Mouse (Mus musculus): Measurements from ENCODE around the gene Ildr1. TPM values are rescaled to one million over a fixed set of nuclear protein-coding genes. Genes with fewer than 3 reads are reported as not detected.

Ildr1 gene
- 0.05 TPM in 1 of 2 replicates, not detected in the other for polyA plus RNA-seq (2014; fragmentation: Nextera tagmentation; extraction: Ambion mirVana)

DNA sequence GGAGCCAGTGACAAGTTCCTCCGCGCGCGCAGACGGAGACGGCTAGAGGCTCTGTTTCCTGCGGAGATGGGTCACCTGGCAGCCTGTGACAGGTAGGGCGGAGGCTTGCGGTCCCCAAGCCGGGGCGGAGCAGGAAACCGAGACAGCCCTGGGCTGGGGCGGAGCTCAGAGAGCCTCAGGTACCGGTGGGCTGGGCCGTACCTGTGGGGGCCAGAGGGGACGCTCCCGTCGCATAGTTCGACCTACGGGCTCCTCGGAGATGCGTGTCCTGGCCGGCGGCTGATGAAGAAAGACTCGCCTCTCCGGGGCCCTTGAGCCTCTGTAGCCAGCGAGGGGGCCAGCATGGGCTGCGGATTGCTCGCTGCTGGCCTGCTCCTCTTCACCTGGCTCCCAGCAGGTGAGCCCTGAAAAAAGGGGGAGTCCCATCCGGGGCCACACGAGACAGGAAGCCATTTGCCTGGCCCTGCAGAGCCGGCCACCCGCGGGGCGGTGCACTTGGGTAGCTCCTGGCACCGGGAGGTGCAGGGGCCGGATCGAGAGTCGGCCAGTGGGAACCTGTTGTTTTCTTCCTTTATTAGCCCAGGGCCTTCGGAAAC is at the start of gene Ildr1:
Gene Ildr1 (plus strand): TSS at position 161 of the 596 bp plus-strand sequence.
- ATAC-seq (ENCODE audit: low FRiP score) = no peak
- peak; percentile 86 for DNase-seq (ENCODE audit: low spot score, missing footprints)
- H3K4me2 ChIP-seq = peak within 1 kb of the TSS; percentile 75
- WGBS = 2% methylated on average over 40 of the region's 40 CpGs
- H3K4me1 ChIP-seq (ENCODE audit: control insufficient read depth, insufficient read depth, low read length) = peaks cover 7% of the 10 kb centered on the region
- peaks cover 6% of the 10 kb centered on the region; the same call in 1 of the 2 replicates for H3K27me3 ChIP-seq (ENCODE audit: control insufficient read depth, insufficient read depth, low read length)
- no peaks in the 10 kb centered on the region for H3K9me3 ChIP-seq (ENCODE audit: control insufficient read depth, low read length)
- H3K9ac ChIP-seq (ENCODE audit: low read length) = peak within 1 kb of the TSS; percentile 48; the same call in 1 of the 2 replicates
- no peak within 1 kb of the TSS for H3K27ac ChIP-seq (ENCODE audit: low read depth, low read length)
- H3K36me3 ChIP-seq (ENCODE audit: control insufficient read depth, insufficient read depth, low read length) = no peaks in the 10 kb centered on the region
- peak within 1 kb of the TSS; percentile 35 for H3K4me3 ChIP-seq (ENCODE audit: low read depth, low read length)

DNA sequence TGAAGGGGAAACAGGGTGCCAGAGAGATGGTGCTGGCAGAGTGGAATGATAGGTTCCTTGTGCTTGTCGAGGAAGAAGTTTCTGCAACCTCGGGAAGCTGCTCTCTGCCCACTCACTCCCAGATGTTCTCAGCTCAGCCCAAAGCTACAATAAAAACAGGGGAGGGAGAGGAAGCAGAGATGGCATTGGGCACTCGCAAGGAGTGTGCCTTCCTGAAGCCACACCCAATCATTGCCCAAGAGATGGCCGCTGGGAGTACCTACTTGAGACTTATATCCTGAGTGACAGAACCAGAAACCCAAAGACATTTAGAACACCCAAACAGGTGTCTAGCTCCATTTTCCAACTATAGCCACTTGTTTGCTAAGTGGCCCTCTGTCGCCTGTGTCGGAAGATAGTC is 48.7 kb upstream of the Ildr1 start:
- Histone ChIP-seq H3K4me3 (ENCODE audit: low read depth, low read length) (no peak overlapping the region), H3K9ac (ENCODE audit: low read length) (no peak overlapping the region), H3K4me2 (no peak overlapping the region), H3K36me3 (ENCODE audit: control insufficient read depth, insufficient read depth, low read length) (no peaks in the 10 kb centered on the region), H3K4me1 (ENCODE audit: control insufficient read depth, insufficient read depth, low read length) (peaks cover 3% of the 10 kb centered on the region; the same call in 1 of the 2 replicates), H3K9me3 (ENCODE audit: control insufficient read depth, low read length) (no peaks in the 10 kb centered on the region), H3K27me3 (ENCODE audit: control insufficient read depth, insufficient read depth, low read length) (no peaks in the 10 kb centered on the region), H3K27ac (ENCODE audit: low read depth, low read length) (no peak overlapping the region)
- 91% methylated on average over 6 of the region's 6 CpGs for WGBS
- no peak for DNase-seq (ENCODE audit: low spot score, missing footprints)
- ATAC-seq (ENCODE audit: low FRiP score) = no peak

DNA sequence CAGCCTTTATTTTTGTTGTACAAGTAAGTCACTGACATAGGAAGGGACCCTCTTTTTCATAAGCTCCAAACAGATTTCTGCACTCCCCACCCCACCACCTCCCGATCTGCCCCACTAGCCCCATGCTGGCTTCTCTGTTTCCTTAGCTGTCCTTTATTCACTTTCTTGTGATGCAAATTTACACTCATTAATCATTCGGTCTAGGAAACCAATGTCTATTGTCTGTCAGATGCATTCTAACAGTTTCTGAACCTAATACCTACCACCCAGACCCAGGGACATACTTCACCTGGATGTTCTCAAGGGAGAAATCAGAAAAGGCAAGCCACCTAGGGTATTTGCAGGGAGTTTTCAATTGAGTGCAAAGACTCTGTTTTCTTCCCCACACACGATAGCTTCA is 44.5 kb upstream of the Ildr1 start:
- 32% methylated on average over 3 of the region's 3 CpGs for WGBS
- H3K4me1 ChIP-seq (ENCODE audit: control insufficient read depth, insufficient read depth, low read length) = peaks cover 3% of the 10 kb centered on the region; the same call in 1 of the 2 replicates
- DNase-seq (ENCODE audit: low spot score, missing footprints) = no peak
- no peaks in the 10 kb centered on the region for H3K36me3 ChIP-seq (ENCODE audit: control insufficient read depth, insufficient read depth, low read length)
- no peak overlapping the region for H3K27ac ChIP-seq (ENCODE audit: low read depth, low read length)
- no peaks in the 10 kb centered on the region for H3K27me3 ChIP-seq (ENCODE audit: control insufficient read depth, insufficient read depth, low read length)
- H3K4me2 ChIP-seq = no peak overlapping the region
- H3K9ac ChIP-seq (ENCODE audit: low read length) = no peak overlapping the region
- ATAC-seq (ENCODE audit: low FRiP score) = no peak
- no peaks in the 10 kb centered on the region for H3K9me3 ChIP-seq (ENCODE audit: control insufficient read depth, low read length)
- no peak overlapping the region for H3K4me3 ChIP-seq (ENCODE audit: low read depth, low read length)

DNA sequence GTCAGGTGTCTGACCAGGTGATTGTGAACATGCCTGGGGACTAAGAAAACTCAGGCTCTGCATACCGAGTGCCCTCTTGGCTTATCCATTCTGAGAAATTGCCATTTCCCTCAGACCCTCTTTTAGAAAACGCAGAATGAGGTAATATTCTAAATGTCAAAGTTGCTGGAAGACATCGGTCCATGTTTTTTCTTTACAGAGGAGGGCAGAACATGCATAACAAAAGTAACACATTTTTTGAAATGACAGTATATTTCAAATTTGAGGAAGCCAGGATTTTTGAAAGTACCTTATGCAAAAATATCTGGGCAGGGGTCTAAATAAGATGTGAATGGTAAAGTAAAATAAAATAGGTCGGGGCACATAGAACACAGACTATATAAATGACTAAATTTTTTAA is 43.3 kb upstream of the Ildr1 start:
- no peak overlapping the region for H3K27ac ChIP-seq (ENCODE audit: low read depth, low read length)
- H3K4me3 ChIP-seq (ENCODE audit: low read depth, low read length) = no peak overlapping the region
- H3K27me3 ChIP-seq (ENCODE audit: control insufficient read depth, insufficient read depth, low read length) = no peaks in the 10 kb centered on the region
- DNase-seq (ENCODE audit: low spot score, missing footprints) = no peak
- H3K9ac ChIP-seq (ENCODE audit: low read length) = no peak overlapping the region
- peaks cover 3% of the 10 kb centered on the region; the same call in 1 of the 2 replicates for H3K4me1 ChIP-seq (ENCODE audit: control insufficient read depth, insufficient read depth, low read length)
- no peak for ATAC-seq (ENCODE audit: low FRiP score)
- H3K36me3 ChIP-seq (ENCODE audit: control insufficient read depth, insufficient read depth, low read length) = no peaks in the 10 kb centered on the region
- no peak overlapping the region for H3K4me2 ChIP-seq
- WGBS = 86% methylated on average over 4 of the region's 4 CpGs
- H3K9me3 ChIP-seq (ENCODE audit: control insufficient read depth, low read length) = no peaks in the 10 kb centered on the region

DNA sequence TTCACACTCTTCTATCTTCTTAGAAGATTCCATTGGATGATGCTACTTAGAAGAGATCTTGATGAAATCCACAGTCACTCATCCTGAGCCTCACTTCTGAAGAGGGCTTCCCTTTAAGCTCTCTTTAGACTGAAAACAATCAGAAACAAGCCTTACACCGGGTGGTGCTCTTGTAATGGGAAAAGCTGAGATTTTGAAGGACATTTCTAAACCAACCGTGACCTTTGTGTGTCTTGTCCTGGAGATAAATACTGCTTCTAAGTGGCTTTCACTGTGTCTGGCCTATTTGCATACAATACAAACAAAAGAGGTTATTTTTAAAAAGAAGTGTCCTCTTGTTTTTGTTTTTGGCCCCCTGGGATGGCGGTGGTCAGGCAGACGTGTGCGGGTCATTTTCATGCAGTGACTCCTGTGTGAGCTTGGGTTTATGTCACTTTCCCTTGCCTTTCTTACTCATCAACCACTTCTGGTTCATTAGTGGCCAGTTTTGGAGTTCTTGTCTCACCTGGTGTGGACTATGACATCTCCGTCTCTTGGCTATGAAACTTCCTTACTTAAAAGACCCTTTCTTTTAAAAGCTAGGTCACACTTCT is 42.5 kb upstream of the Ildr1 start:
- peak; percentile 74 for DNase-seq (ENCODE audit: low spot score, missing footprints)
- H3K9ac ChIP-seq (ENCODE audit: low read length) = no peak overlapping the region
- H3K4me3 ChIP-seq (ENCODE audit: low read depth, low read length) = no peak overlapping the region
- no peaks in the 10 kb centered on the region for H3K9me3 ChIP-seq (ENCODE audit: control insufficient read depth, low read length)
- H3K36me3 ChIP-seq (ENCODE audit: control insufficient read depth, insufficient read depth, low read length) = no peaks in the 10 kb centered on the region
- H3K4me1 ChIP-seq (ENCODE audit: control insufficient read depth, insufficient read depth, low read length) = peaks cover 3% of the 10 kb centered on the region; the same call in 1 of the 2 replicates
- H3K27me3 ChIP-seq (ENCODE audit: control insufficient read depth, insufficient read depth, low read length) = no peaks in the 10 kb centered on the region
- H3K4me2 ChIP-seq = no peak overlapping the region
- WGBS = 51% methylated on average over 6 of the region's 6 CpGs
- H3K27ac ChIP-seq (ENCODE audit: low read depth, low read length) = no peak overlapping the region
- no peak for ATAC-seq (ENCODE audit: low FRiP score)

DNA sequence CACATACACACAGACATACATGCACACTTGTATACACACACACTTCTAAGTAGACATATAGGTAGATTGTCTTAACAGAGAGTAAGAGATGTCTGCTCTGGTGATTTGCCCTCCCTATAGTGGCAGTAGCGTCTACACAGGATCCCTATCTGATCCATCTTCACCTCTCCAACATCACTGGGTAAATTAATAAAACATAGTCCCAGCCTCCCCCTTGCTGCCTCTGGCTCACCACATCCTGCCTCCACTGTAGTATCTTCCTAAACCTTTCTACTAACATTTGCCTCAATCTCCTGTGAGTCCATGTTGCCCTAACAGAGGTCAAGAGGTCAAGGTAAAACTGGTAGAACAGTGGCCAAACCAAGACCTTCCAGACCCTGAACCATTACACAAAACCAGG is 38.6 kb upstream of the Ildr1 start:
- no peak for ATAC-seq (ENCODE audit: low FRiP score)
- Histone ChIP-seq H3K4me3 (ENCODE audit: low read depth, low read length) (no peak overlapping the region), H3K4me2 (no peak overlapping the region), H3K9me3 (ENCODE audit: control insufficient read depth, low read length) (no peaks in the 10 kb centered on the region; the same call in 1 of the 2 replicates), H3K27ac (ENCODE audit: low read depth, low read length) (no peak overlapping the region), H3K9ac (ENCODE audit: low read length) (no peak overlapping the region), H3K27me3 (ENCODE audit: control insufficient read depth, insufficient read depth, low read length) (no peaks in the 10 kb centered on the region), H3K36me3 (ENCODE audit: control insufficient read depth, insufficient read depth, low read length) (no peaks in the 10 kb centered on the region), H3K4me1 (ENCODE audit: control insufficient read depth, insufficient read depth, low read length) (no peaks in the 10 kb centered on the region)
- no peak for DNase-seq (ENCODE audit: low spot score, missing footprints)
- 90% methylated on average over 1 of the region's 1 CpGs for WGBS

DNA sequence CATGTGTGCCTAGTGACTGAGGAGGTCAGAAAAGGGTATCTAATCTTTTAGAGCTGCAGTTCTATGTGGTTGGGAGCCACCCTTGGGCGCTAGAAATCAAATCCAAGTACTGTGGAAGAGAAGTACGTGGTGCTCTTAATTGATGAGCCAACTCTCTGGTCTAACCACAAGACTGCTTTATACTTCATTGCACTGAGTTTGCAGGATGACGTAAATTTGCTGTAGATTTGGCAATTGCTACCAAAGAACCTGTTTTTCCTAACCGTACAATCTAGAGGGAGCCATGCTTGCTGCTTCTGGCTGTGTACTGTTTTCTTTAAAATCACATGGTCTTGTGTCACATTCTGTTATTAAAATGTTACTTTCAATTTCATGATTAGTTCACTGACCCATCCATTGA is 37.9 kb upstream of the Ildr1 start:
- no peaks in the 10 kb centered on the region for H3K27me3 ChIP-seq (ENCODE audit: control insufficient read depth, insufficient read depth, low read length)
- no peak overlapping the region for H3K9ac ChIP-seq (ENCODE audit: low read length)
- H3K4me1 ChIP-seq (ENCODE audit: control insufficient read depth, insufficient read depth, low read length) = no peaks in the 10 kb centered on the region
- H3K27ac ChIP-seq (ENCODE audit: low read depth, low read length) = no peak overlapping the region
- no peak overlapping the region for H3K4me3 ChIP-seq (ENCODE audit: low read depth, low read length)
- WGBS = 89% methylated on average over 4 of the region's 4 CpGs
- H3K4me2 ChIP-seq = no peak overlapping the region
- ATAC-seq (ENCODE audit: low FRiP score) (no peak), DNase-seq (ENCODE audit: low spot score, missing footprints) (no peak)
- no peaks in the 10 kb centered on the region; the same call in 1 of the 2 replicates for H3K9me3 ChIP-seq (ENCODE audit: control insufficient read depth, low read length)
- no peaks in the 10 kb centered on the region for H3K36me3 ChIP-seq (ENCODE audit: control insufficient read depth, insufficient read depth, low read length)

DNA sequence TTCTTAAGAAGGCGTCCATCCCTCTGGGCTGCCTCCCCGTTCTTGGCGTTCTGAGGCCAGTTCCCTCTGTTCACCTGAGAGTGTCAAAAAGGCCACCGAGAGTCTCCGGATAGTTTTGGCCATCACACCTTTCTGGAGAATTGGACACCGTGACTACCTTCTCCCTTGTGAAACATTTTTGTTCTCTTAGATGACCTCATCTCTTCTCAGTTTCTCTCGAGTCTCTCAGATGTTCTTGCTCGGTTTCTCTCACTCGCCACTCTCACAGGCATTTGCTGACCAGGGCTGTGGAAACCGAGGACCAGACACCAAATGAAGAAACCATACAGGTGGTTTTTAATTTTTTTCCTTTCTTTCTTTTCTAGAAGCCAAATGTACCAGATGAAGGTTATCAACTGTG is 32.4 kb upstream of the Ildr1 start:
- no peaks in the 10 kb centered on the region; the same call in 1 of the 2 replicates for H3K9me3 ChIP-seq (ENCODE audit: control insufficient read depth, low read length)
- no peaks in the 10 kb centered on the region for H3K36me3 ChIP-seq (ENCODE audit: control insufficient read depth, insufficient read depth, low read length)
- H3K27me3 ChIP-seq (ENCODE audit: control insufficient read depth, insufficient read depth, low read length) = no peaks in the 10 kb centered on the region
- H3K4me3 ChIP-seq (ENCODE audit: low read depth, low read length) = no peak overlapping the region
- H3K4me1 ChIP-seq (ENCODE audit: control insufficient read depth, insufficient read depth, low read length) = no peaks in the 10 kb centered on the region
- peak; percentile 28 for DNase-seq (ENCODE audit: low spot score, missing footprints)
- 94% methylated on average over 10 of the region's 10 CpGs for WGBS
- H3K27ac ChIP-seq (ENCODE audit: low read depth, low read length) = no peak overlapping the region
- ATAC-seq (ENCODE audit: low FRiP score) = no peak
- no peak overlapping the region for H3K4me2 ChIP-seq
- no peak overlapping the region for H3K9ac ChIP-seq (ENCODE audit: low read length)

DNA sequence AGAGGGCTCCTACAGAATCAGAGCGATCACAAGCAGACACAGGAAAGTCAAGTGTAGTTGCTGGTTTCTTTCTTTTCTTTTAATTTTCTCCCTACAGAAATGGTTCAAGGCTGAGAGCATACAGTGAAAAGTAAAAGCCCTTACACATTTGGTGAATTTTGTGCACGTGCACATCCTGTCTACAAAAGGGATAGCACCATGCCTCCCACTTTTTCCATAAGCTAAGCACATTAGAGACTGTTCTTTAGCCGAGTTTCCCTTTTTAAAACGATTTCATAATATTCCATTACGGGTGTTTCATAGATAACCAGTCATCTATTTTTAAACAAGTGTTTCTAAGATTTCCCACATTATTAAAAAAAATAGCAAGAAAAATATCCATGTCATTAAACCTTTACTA is 30.3 kb upstream of the Ildr1 start:
- ATAC-seq (ENCODE audit: low FRiP score) (no peak), DNase-seq (ENCODE audit: low spot score, missing footprints) (peak; percentile 21)
- no peaks in the 10 kb centered on the region for H3K27me3 ChIP-seq (ENCODE audit: control insufficient read depth, insufficient read depth, low read length)
- H3K27ac ChIP-seq (ENCODE audit: low read depth, low read length) = no peak overlapping the region
- H3K4me2 ChIP-seq = no peak overlapping the region
- H3K4me1 ChIP-seq (ENCODE audit: control insufficient read depth, insufficient read depth, low read length) = no peaks in the 10 kb centered on the region
- WGBS = 89% methylated on average over 5 of the region's 5 CpGs
- no peaks in the 10 kb centered on the region; the same call in 1 of the 2 replicates for H3K9me3 ChIP-seq (ENCODE audit: control insufficient read depth, low read length)
- H3K9ac ChIP-seq (ENCODE audit: low read length) = no peak overlapping the region
- no peak overlapping the region for H3K4me3 ChIP-seq (ENCODE audit: low read depth, low read length)
- H3K36me3 ChIP-seq (ENCODE audit: control insufficient read depth, insufficient read depth, low read length) = no peaks in the 10 kb centered on the region

Data from midbrain, embryonic 11.5 days (tissue).